Mouse (Mus musculus) forebrain, embryonic 13.5 days (tissue): ENCODE measurements around the gene Atox1. TPM values are rescaled to one million over a fixed set of nuclear protein-coding genes. Genes with fewer than 3 reads are reported as not detected.

ENCODE experiments used
- ATAC-seq: fragments of 200-750 bp; cut with Nextera tagmentation; 2 replicates; pipeline ENCODE4 v1.8.0; 2017
- H3K27ac ChIP-seq: fragments of 300-500 bp; sonication (generic); 2 replicates; pipeline ENCODE4 v1.5.1; 2015; ENCODE audit warnings: inconsistent platforms, mild to moderate bottlenecking, moderate library complexity
- H3K27me3 ChIP-seq: fragments of 300-500 bp; sonication (generic); 2 replicates; pipeline ENCODE4 v1.6.1; 2015; ENCODE audit warnings: mild to moderate bottlenecking, inconsistent platforms
- H3K36me3 ChIP-seq: fragments of 300-500 bp; sonication (generic); 2 replicates; pipeline ENCODE4 v1.6.1; 2015; ENCODE audit warnings: mild to moderate bottlenecking, inconsistent platforms; ENCODE audit not compliant: poor library complexity, severe bottlenecking
- H3K4me1 ChIP-seq: fragments of 300-500 bp; sonication (generic); 2 replicates; pipeline ENCODE4 v1.6.1; 2015; ENCODE audit warnings: inconsistent platforms
- H3K4me2 ChIP-seq: fragments of 300-500 bp; sonication (generic); 2 replicates; pipeline ENCODE4 v1.6.1; 2015; ENCODE audit warnings: inconsistent platforms, mild to moderate bottlenecking, moderate library complexity
- H3K4me3 ChIP-seq: fragments of 300-500 bp; sonication (generic); 2 replicates; pipeline ENCODE4 v1.5.1; 2015; ENCODE audit warnings: mild to moderate bottlenecking, inconsistent platforms
- H3K9ac ChIP-seq: fragments of 300-500 bp; sonication (generic); 2 replicates; pipeline ENCODE4 v1.6.1; 2015; ENCODE audit warnings: mild to moderate bottlenecking, inconsistent platforms
- H3K9me3 ChIP-seq: fragments of 300-500 bp; sonication (generic); replicated peaks from 2 replicates; pipeline ENCODE4 v1.6.1; 2016; ENCODE audit warnings: inconsistent platforms
- WGBS: fragments of 180-500 bp; shearing (Covaris S2); methylation state at CpG from one replicate; pipeline ENCODE4 v1.1.7; 2015; 5-methylcytosine and 5-hydroxymethylcytosine counted together
- polyA plus RNA-seq: library from polyadenylated mRNA; unstranded; fragments of >200 nt; fragmentation: Nextera tagmentation; extraction: Ambion mirVana; gene quantifications from 2 replicates; pipeline ENCODE4 v1.2.1, GENCODE M21; 2015

Gene Atox1
- polyA plus RNA-seq, 1 experiment from 2014 or later, result 278 TPM

DNA sequence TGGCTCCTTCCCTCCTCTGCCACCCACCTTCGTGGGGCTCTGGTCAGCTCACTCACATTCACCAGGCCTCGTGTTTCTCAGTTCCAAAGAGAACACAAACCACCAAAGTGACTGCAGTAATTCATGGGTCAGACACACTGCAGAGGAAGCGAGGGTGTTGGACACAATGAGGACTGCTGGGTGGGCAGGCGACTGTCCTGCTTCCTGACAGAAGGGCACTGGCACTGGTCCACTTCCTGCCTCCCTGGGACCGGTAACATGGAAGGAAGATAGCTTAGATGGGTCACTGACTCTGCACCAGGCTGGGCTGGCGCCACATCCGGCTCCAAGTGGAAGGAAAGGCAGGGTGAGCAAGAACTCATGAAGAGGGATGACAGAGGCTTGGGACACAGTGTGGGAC lies 11.5 kb downstream of the Atox1 start:
- Histone ChIP-seq H3K4me2 (no peak overlapping the region), H3K9ac (no peak overlapping the region), H3K36me3 (peaks cover 24% of the 10 kb centered on the region; the same call in 1 of the 2 replicates), H3K9me3 (no peaks in the 10 kb centered on the region), H3K4me3 (no peak overlapping the region), H3K27ac (no peak overlapping the region), H3K27me3 (no peaks in the 10 kb centered on the region), H3K4me1 (peaks cover 4% of the 10 kb centered on the region; the same call in 1 of the 2 replicates)
- 82% methylated on average over 7 of the region's 7 CpGs for WGBS
- no peak for ATAC-seq

DNA sequence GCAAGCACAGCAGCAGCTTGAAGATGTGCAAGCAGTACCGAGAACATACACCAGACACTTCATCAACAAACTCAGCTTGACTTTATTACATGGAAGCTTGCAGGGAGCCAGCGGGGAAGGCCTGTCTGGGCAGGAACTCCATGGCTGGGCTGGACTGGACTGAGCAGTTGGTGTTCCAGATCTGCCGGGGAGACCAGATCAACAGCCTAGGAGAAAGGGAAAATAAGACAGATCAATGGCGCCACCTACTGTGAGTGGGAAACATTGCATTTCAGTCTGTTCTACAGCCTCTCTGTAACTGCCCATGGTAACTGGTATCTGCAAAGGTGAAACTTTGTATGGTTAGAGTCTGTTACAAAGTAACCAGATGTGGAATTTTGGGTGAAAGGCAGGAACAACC lies 14.5 kb downstream of the Atox1 start:
- peak; percentile 69 for ATAC-seq
- Histone ChIP-seq H3K9ac (no peak overlapping the region), H3K9me3 (no peaks in the 10 kb centered on the region), H3K4me3 (no peak overlapping the region), H3K36me3 (peaks cover 21% of the 10 kb centered on the region; the same call in 1 of the 2 replicates), H3K27ac (no peak overlapping the region), H3K27me3 (no peaks in the 10 kb centered on the region), H3K4me1 (peaks cover 4% of the 10 kb centered on the region; the same call in 1 of the 2 replicates), H3K4me2 (no peak overlapping the region)
- WGBS, result 32% methylated on average over 4 of the region's 4 CpGs

DNA sequence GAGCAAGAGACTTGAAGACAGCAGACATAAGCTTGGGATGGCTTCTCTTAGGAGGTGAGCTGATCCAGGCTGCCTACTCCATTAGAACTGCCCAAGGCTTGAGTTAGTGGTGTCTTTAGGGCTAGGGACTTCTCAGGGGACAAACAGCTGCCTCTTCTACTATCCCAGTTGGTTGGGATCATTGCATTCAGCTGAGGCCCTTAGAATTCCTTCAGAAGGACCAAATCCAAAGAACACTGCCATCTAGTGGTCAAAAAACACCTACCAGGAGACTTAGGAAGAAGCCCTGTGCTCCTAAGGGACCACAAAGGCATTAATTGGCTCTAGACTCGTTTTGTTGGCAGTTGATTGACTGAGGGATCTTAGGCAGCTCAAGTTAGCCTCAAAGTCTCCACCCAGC lies 16.3 kb downstream of the Atox1 start:
- no peaks in the 10 kb centered on the region for H3K4me1 ChIP-seq
- H3K9ac ChIP-seq, result no peak overlapping the region
- no peaks in the 10 kb centered on the region for H3K9me3 ChIP-seq
- H3K27me3 ChIP-seq, result no peaks in the 10 kb centered on the region
- no peak overlapping the region for H3K27ac ChIP-seq
- H3K4me2 ChIP-seq, result no peak overlapping the region
- no peak overlapping the region for H3K4me3 ChIP-seq
- peak; percentile 45; the same call in 1 of the 2 replicates for ATAC-seq
- peaks cover 6% of the 10 kb centered on the region; the same call in 1 of the 2 replicates for H3K36me3 ChIP-seq
- WGBS, result 0% methylated on average over 1 of the region's 1 CpGs

DNA sequence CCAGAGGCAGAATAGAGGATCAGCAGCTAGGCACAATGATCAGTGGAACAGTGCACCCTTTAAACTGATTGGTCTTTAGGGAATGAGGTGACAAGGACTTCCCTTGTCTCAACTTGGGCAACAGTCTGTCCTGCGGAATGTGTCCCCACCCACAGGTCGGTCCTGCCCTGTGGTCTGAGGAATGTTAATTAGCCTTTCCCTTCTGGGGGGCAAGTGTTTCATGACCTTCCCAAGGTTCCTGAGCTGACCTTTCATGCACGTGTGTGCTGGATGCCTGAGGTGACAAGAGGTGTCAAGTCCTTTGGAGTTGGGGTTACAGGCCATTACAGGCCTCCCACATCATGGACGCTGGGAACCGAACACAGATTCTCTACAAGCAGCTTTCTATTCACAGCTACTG lies 21.3 kb downstream of the Atox1 start:
- WGBS, result 59% methylated on average over 5 of the region's 5 CpGs
- Histone ChIP-seq H3K9me3 (no peaks in the 10 kb centered on the region), H3K4me2 (no peak overlapping the region), H3K9ac (no peak overlapping the region), H3K27ac (no peak overlapping the region), H3K27me3 (no peaks in the 10 kb centered on the region), H3K4me3 (no peak overlapping the region), H3K36me3 (no peaks in the 10 kb centered on the region), H3K4me1 (no peaks in the 10 kb centered on the region)
- ATAC-seq, result no peak

DNA sequence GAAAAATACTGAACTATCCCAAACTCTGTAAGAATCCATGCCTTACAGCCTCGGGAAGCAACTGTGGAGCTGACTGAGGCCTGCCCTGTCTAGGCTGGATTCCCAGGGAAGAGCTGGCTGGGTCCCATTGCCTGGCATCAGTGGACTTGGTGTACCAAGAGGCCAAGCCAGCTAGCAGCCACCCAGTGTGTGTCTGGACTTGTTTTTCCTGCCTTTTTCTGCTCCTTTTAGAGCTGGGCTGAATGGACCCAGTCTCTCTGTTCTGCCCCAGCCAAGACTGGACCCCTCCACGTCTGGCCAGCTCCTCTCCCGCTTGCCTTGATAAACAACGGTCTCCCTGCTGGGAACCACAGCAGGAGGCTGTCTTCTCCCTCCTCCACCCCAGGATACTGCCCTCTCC lies 23.0 kb downstream of the Atox1 start:
- H3K4me2 ChIP-seq, result no peak overlapping the region
- ATAC-seq, result no peak
- H3K4me1 ChIP-seq, result no peaks in the 10 kb centered on the region
- H3K9ac ChIP-seq, result no peak overlapping the region
- H3K4me3 ChIP-seq, result no peak overlapping the region
- 43% methylated on average over 4 of the region's 4 CpGs for WGBS
- H3K9me3 ChIP-seq, result no peaks in the 10 kb centered on the region
- H3K36me3 ChIP-seq, result no peaks in the 10 kb centered on the region
- H3K27ac ChIP-seq, result no peak overlapping the region
- no peaks in the 10 kb centered on the region for H3K27me3 ChIP-seq

DNA sequence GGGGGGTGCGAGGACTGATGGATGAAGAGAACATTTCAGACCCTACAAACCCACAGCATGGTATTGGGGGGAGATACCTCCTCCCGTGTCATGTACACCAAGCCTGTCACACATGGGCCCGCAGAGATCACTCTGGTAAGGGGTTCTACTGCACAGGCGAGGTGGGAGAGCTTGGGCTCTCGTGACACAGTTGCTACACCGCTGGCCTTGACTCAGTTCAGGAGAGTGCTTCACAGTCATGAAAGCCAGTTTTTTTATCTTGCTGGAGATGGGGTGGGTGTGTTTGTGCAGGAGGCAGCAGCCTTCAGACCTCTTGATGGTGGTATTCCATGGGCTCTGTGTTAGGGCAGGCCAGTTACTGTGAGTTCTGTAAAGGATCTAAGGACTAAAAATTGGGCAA lies 24.9 kb downstream of the Atox1 start:
- 87% methylated on average over 6 of the region's 6 CpGs for WGBS
- no peak overlapping the region for H3K4me2 ChIP-seq
- ATAC-seq, result no peak

DNA sequence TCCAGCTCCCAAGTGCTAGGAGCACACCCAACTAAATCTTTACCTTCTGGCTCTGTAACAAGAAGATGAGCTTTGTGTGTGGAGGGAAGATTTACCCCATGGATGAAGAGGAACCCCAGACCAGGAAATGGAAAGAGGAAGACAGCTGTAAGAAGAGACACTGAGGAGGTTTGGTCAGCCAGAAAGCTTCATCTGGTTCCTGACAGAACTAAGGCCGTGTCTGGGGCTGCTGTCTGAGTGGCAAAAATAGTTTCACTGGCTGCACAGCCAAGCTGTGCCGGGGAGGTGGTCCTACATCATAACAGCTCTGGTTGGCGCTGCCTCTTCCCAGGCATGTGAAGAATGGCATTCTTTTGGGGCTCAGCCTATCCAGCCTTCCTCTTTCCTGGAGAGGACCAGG lies 28.1 kb downstream of the Atox1 start:
- no peak overlapping the region for H3K4me3 ChIP-seq
- WGBS, result 77% methylated on average over 3 of the region's 3 CpGs
- H3K9me3 ChIP-seq, result no peaks in the 10 kb centered on the region
- no peak overlapping the region for H3K9ac ChIP-seq
- ATAC-seq, result no peak
- no peak overlapping the region for H3K4me2 ChIP-seq
- H3K27me3 ChIP-seq, result no peaks in the 10 kb centered on the region
- no peak overlapping the region for H3K27ac ChIP-seq
- no peaks in the 10 kb centered on the region for H3K36me3 ChIP-seq
- H3K4me1 ChIP-seq, result peaks cover 7% of the 10 kb centered on the region

More for the DNA sequence above, 24.9 kb downstream of the Atox1 start:
- no peak overlapping the region for H3K9ac ChIP-seq
- H3K36me3 ChIP-seq, result no peaks in the 10 kb centered on the region
- no peak overlapping the region for H3K4me3 ChIP-seq
- H3K27ac ChIP-seq, result no peak overlapping the region
- H3K27me3 ChIP-seq, result no peaks in the 10 kb centered on the region
- H3K4me1 ChIP-seq, result no peaks in the 10 kb centered on the region
- H3K9me3 ChIP-seq, result no peaks in the 10 kb centered on the region

DNA sequence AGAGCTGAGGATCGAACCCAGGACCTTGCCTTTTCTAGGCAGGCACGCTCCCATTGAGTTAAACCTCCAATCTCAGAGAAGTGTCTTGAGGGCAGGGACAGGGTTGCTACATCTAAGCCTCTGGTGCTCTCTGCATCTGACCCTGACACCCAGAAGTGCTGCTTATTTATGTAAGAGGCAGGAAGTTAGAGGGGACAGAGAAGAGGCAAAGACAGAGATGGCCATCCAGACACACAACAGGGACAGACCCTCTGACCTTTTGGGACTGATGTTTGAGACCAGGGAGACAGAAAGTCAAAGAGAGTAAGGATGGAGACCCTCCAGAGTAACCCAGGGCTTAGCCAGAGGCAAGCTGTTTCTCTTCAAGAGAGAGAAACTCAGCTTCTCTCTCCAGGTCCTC lies 31.1 kb downstream of the Atox1 start:
- no peaks in the 10 kb centered on the region for H3K36me3 ChIP-seq
- peaks cover 9% of the 10 kb centered on the region for H3K4me1 ChIP-seq
- no peaks in the 10 kb centered on the region for H3K9me3 ChIP-seq
- 85% methylated on average over 2 of the region's 2 CpGs for WGBS
- H3K27ac ChIP-seq, result no peak overlapping the region
- no peaks in the 10 kb centered on the region for H3K27me3 ChIP-seq
- H3K4me3 ChIP-seq, result no peak overlapping the region
- no peak overlapping the region for H3K4me2 ChIP-seq
- ATAC-seq, result no peak
- no peak overlapping the region for H3K9ac ChIP-seq

DNA sequence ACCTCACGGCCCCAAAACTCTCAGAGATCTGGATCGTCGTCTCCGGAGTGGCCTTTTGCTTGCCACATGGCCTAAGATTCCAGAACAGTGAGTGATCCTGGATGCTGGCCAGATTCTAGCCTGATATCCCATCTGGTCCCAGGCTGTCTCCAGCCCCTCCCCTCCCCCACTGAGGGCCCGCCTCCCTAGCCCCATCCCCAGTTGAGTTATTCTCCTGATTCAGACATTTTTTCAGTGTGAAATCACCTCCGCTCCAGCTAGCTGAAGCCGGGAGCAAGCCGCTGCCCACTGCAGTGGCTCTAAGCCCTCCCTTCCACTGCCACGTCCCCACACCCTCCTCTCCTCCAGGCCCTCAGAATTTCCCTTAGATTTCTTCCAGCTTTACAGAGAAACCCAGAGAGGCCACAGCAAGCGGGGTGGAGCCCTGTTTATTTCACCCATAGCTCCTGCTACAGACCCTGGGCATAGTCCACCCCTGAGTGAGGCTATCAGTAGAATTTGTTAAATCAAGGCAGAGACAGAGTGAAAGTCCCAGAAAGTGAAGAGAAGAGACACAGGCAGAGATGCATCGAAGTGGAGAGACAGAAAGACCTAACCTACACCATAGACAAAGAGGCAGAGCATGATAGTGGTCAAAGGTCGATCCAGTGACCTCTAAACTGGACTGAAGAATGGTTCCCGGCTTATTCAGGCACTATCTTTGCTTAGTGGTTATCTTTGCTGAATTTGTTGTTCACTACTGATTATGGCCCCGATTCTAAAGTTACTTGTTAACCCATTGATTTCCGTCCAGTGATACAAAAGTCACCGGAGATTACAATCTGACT lies 32.6 kb downstream of the Atox1 start:
- Histone ChIP-seq H3K36me3 (no peaks in the 10 kb centered on the region), H3K4me2 (peak overlapping the region; percentile 19), H3K4me3 (no peak overlapping the region), H3K27ac (peak overlapping the region; percentile 49; the same call in 1 of the 2 replicates), H3K9me3 (no peaks in the 10 kb centered on the region), H3K9ac (no peak overlapping the region), H3K4me1 (peaks cover 25% of the 10 kb centered on the region), H3K27me3 (no peaks in the 10 kb centered on the region)
- ATAC-seq, result peak; percentile 81
- WGBS, result 34% methylated on average over 16 of the region's 16 CpGs

DNA sequence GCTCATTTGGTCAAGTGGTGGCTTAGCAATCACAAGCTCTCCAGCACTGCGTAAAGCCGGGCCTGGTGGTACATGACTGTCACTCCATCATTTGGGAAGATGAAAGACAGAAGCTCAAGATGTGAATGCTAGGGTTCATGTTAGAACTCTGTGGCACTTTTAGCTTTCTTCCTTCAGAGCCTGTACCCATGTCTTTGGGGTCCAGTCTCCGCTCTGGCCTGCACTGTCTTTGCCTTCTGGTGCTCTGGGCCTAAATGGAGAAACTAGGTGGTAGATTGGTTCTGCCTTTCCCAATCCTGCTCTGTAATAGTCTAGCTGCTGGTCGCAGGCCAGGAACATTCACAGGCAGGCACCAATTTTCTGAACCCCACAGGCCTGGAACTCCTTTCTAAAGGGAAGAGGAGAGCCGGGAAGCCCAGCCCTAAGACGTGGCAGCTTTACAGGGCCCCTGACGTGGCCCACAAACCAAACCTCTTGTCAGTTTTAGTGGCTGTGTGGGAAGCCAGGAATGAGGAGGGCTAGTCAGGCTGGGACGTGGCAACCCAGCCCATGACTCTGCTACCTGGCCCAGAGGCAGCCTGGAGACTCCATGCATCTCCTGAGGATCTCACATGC lies 36.2 kb downstream of the Atox1 start:
- Histone ChIP-seq H3K9me3 (no peaks in the 10 kb centered on the region), H3K27me3 (no peaks in the 10 kb centered on the region), H3K36me3 (no peaks in the 10 kb centered on the region), H3K27ac (0 out of 2 replicates have a peak overlapping the region, but pooled peaks have one; percentile 44), H3K4me1 (peaks cover 30% of the 10 kb centered on the region), H3K4me3 (no peak overlapping the region), H3K9ac (no peak overlapping the region), H3K4me2 (no peak overlapping the region)
- ATAC-seq, result no peak
- WGBS, result 70% methylated on average over 8 of the region's 8 CpGs

DNA sequence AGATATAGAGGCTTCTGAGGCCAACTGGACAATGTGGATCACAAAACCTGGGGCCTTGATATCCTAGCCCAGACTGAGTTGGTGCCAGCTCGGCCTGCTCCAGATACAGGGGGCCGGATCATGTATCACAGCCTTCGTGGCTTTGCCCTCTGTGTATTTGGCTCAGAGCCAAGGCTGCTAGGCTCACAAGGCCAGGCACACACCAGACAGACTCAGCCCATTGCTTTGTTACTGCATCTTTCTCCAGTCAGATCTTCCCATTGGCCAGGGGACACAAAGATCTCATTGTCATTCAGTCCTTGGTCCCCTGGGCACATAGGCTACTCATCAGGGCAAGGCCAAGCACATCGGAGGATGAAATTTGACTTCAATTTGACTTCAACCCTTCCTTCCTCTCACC lies 37.3 kb downstream of the Atox1 start:
- Histone ChIP-seq H3K4me3 (no peak overlapping the region), H3K4me1 (peaks cover 41% of the 10 kb centered on the region), H3K4me2 (no peak overlapping the region), H3K36me3 (no peaks in the 10 kb centered on the region), H3K9ac (no peak overlapping the region), H3K9me3 (no peaks in the 10 kb centered on the region), H3K27ac (peak overlapping the region; percentile 58), H3K27me3 (no peaks in the 10 kb centered on the region)
- 9% methylated on average over 4 of the region's 4 CpGs for WGBS
- ATAC-seq, result peak; percentile 77

DNA sequence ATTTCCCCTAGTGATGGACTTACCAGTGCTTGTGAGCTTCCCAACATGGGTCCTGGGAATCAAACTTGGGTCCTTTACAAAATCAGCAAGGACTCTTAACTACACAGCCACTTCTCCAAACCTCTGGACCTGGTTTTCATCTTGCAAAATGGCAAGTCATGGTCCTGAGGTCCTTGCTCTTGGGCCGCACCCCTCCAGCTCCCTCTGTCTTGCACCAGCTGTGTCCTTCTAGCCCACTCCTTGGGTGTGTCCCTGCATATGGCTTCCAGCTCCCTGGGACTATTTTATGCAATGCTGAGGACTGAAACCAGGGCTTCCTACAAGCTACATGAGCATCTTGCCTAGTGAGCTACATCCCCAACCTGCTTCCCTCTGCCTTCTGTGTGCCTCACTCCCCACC lies 38.1 kb downstream of the Atox1 start, which contains the start of gene Sparc:
Gene Sparc, minus strand, starts transcription at position 206 of the 400 bp plus-strand sequence.
- Histone ChIP-seq H3K4me3 (no peak within 1 kb of the TSS), H3K9ac (no peak within 1 kb of the TSS), H3K27ac (peak within 1 kb of the TSS; percentile 58), H3K27me3 (no peaks in the 10 kb centered on the region), H3K9me3 (no peaks in the 10 kb centered on the region), H3K4me2 (no peak within 1 kb of the TSS), H3K4me1 (peaks cover 41% of the 10 kb centered on the region), H3K36me3 (no peaks in the 10 kb centered on the region)
- 96% methylated on average over 1 of the region's 1 CpGs for WGBS
- ATAC-seq, result no peak
